Mouse (Mus musculus) myocyte (in vitro differentiated cells): Measurements from ENCODE around the gene Lrch4. TPM values are rescaled to one million over a fixed set of nuclear protein-coding genes. Genes with fewer than 3 reads are reported as not detected.

Source experiments
- H3K27me3 ChIP-seq: one replicate; pipeline ENCODE4 v1.6.1; 2011; ENCODE audit not compliant: control insufficient read depth, insufficient read depth, insufficient read length
- H3K36me3 ChIP-seq: one replicate; pipeline ENCODE4 v1.6.1; 2011; ENCODE audit not compliant: control insufficient read depth, insufficient read depth
- H3K4me2 ChIP-seq: one replicate; pipeline ENCODE4 v1.6.1; 2011; ENCODE audit warnings: low read depth, control low read depth
- H3K4me3 ChIP-seq: one replicate; pipeline ENCODE4 v1.5.1; 2011; ENCODE audit warnings: mild to moderate bottlenecking, control low read depth, moderate library complexity
- H3K79me2 ChIP-seq: one replicate; pipeline ENCODE4 v1.6.1; 2011; ENCODE audit not compliant: control insufficient read depth, insufficient read depth
- H3ac ChIP-seq: one replicate; pipeline ENCODE4 v1.6.1; 2011; ENCODE audit not compliant: control insufficient read depth, insufficient read length
- CEBPB ChIP-seq: IDR thresholded peaks from 2 replicates; pipeline ENCODE4 v1.6.1; 2011; ENCODE audit warnings: mild to moderate bottlenecking, moderate library complexity; ENCODE audit not compliant: poor library complexity, insufficient read depth, severe bottlenecking
- E2F4 ChIP-seq: IDR thresholded peaks from one replicate; pipeline ENCODE4 v1.6.1; 2011; ENCODE audit warnings: mild to moderate bottlenecking, control low read depth, moderate library complexity; ENCODE audit not compliant: insufficient read depth
- MAX ChIP-seq: IDR thresholded peaks from one replicate; pipeline ENCODE4 v1.6.1; 2011; ENCODE audit warnings: low read depth, mild to moderate bottlenecking, control low read depth
- MYOD1 ChIP-seq, 3 experiments: IDR thresholded peaks; one replicate each; pipeline ENCODE4 v1.6.1; 2011; ENCODE audit warnings: control low read depth in 2 of 3, low read depth in 2 of 3, mild to moderate bottlenecking in 2 of 3, moderate library complexity in 1 of 3; ENCODE audit not compliant: insufficient read length in 2 of 3, control insufficient read depth in 1 of 3
- MYOG ChIP-seq, 3 experiments: IDR thresholded peaks; one replicate each; pipeline ENCODE4 v1.6.1; 2011; ENCODE audit warnings: control low read depth in 2 of 3, low read depth in 2 of 3, mild to moderate bottlenecking in 2 of 3; ENCODE audit not compliant: insufficient read length in 2 of 3, control insufficient read depth in 1 of 3, insufficient read depth in 1 of 3
- POLR2A ChIP-seq: IDR thresholded peaks from one replicate; pipeline ENCODE4 v1.6.1; 2011; ENCODE audit warnings: low read depth, mild to moderate bottlenecking, control low read depth, moderate library complexity; ENCODE audit not compliant: insufficient read length
- POLR2AphosphoS2 ChIP-seq: IDR thresholded peaks from one replicate; pipeline ENCODE4 v1.6.1; 2011; ENCODE audit warnings: low read depth, control low read depth; ENCODE audit not compliant: insufficient read length
- REST ChIP-seq: IDR thresholded peaks from one replicate; pipeline ENCODE4 v1.6.1; 2011; ENCODE audit warnings: mild to moderate bottlenecking, control low read depth, moderate library complexity; ENCODE audit not compliant: insufficient read depth, insufficient read length
- SRF ChIP-seq: IDR thresholded peaks from one replicate; pipeline ENCODE4 v1.6.1; 2011; ENCODE audit warnings: low read depth; ENCODE audit not compliant: control insufficient read depth, insufficient read length
- TCF12 ChIP-seq: IDR thresholded peaks from one replicate; pipeline ENCODE4 v1.6.1; 2011; ENCODE audit warnings: mild to moderate bottlenecking, control low read depth; ENCODE audit not compliant: poor library complexity, insufficient read depth, severe bottlenecking
- TCF3 ChIP-seq: IDR thresholded peaks from one replicate; pipeline ENCODE4 v1.6.1; 2011; ENCODE audit warnings: low read depth, control low read depth; ENCODE audit not compliant: insufficient read length
- USF1 ChIP-seq: IDR thresholded peaks from one replicate; pipeline ENCODE4 v1.6.1; 2011; ENCODE audit warnings: low read depth, mild to moderate bottlenecking, control low read depth, moderate library complexity
- polyA plus RNA-seq: library from polyadenylated mRNA; unstranded; fragments of >200 nt; fragmentation: generic; extraction: Trizol; gene quantifications from one replicate; pipeline ENCODE4 v1.2.1, GENCODE M21; 2012; ENCODE audit warnings: missing spikeins

The Lrch4 gene
- polyA plus RNA-seq, 1 experiment, result 29.1 TPM

DNA sequence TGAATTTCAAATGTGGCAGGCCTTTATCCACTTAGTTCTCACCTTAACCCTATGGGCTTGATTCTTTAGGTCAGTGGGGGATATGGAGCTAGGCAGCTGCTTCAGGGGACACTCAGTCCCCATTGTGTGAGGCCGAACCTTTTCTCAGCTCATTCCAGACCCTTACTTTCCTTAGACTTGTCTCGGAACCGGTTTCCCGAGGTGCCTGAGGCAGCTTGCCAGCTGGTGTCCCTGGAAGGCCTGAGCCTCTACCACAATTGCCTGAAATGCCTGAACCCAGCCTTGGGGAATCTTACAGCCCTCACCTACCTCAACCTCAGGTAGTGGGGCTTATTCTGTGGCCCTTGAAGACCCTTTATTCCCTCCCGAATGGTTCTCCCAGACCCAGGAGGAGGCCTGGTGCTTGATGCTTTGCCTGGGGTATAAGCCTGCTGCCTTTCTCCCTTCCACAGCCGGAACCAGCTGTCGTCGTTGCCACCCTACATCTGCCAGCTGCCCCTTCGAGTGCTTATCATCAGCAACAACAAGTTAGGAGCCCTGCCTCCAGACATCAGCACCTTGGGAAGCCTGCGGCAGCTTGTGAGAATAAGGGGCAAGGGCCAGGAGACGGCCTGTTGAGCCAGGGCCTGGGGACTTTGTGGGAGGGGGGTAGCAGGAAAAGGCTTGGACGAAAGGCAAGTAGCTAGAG lies 4.6 kb downstream of the Lrch4 start:
- Histone ChIP-seq H3K4me3 (no peak overlapping the region), H3ac (no peak overlapping the region), H3K36me3 (peaks cover 23% of the 10 kb centered on the region), H3K27me3 (no peaks in the 10 kb centered on the region), H3K79me2 (peaks cover 37% of the 10 kb centered on the region), H3K4me2 (no peak overlapping the region)
- no peak for TF ChIP-seq CEBPB
- no peak for TF ChIP-seq SRF
- no peak for TF ChIP-seq USF1
- no peak for TF ChIP-seq POLR2A
- TF ChIP-seq MYOD1 (IDR thresholded peaks at IDR 0.05; ENCODE audit: control insufficient read depth in 1 of 3, insufficient read length in 2 of 3, low read depth in 2 of 3), result no peak
- TF ChIP-seq MYOG (IDR thresholded peaks at IDR 0.05; ENCODE audit: control insufficient read depth in 1 of 3, insufficient read depth in 1 of 3, insufficient read length in 2 of 3, low read depth in 2 of 3), result no peak
- TF ChIP-seq MAX, result no peak
- no peak for TF ChIP-seq REST
- TF ChIP-seq TCF3, result no peak
- no peak for TF ChIP-seq TCF12
- no peak for TF ChIP-seq POLR2AphosphoS2
- TF ChIP-seq E2F4, result no peak

- Histone ChIP-seq H3K4me2 (no peak overlapping the region), H3K79me2 (no peaks in the 10 kb centered on the region), H3K4me3 (no peak overlapping the region), H3K36me3 (peaks cover 13% of the 10 kb centered on the region), H3K27me3 (no peaks in the 10 kb centered on the region), H3ac (no peak overlapping the region)
- TF ChIP-seq POLR2A, result no peak
- no peak for TF ChIP-seq E2F4
- no peak for TF ChIP-seq MYOG (IDR thresholded peaks at IDR 0.05; ENCODE audit: control insufficient read depth in 1 of 3, insufficient read depth in 1 of 3, insufficient read length in 2 of 3, low read depth in 2 of 3)
- TF ChIP-seq POLR2AphosphoS2, result no peak
- TF ChIP-seq MYOD1 (IDR thresholded peaks at IDR 0.05; ENCODE audit: control insufficient read depth in 1 of 3, insufficient read length in 2 of 3, low read depth in 2 of 3), result no peak
Observed at GRCm38 (mm10) chr5:137639472-137639871, 10.6 kb downstream of the Lrch4 start.

- H3ac ChIP-seq, result no peak within 1 kb of the TSS
- no peaks in the 10 kb centered on the region for H3K79me2 ChIP-seq
- no peaks in the 10 kb centered on the region for H3K27me3 ChIP-seq
- H3K4me3 ChIP-seq, result no peak within 1 kb of the TSS
- peaks cover 8% of the 10 kb centered on the region for H3K36me3 ChIP-seq
- TF ChIP-seq POLR2A (no peak), POLR2AphosphoS2 (peak; percentile 50), CEBPB (no peak)
- no peak within 1 kb of the TSS for H3K4me2 ChIP-seq
Observed at GRCm38 (mm10) chr5:137641054-137641453, 12.1 kb downstream of the Lrch4 start, which contains the start of gene Sap25. Sap25 (plus strand) TSS chr5:137641334.

GRCm38 (mm10) chr5:137642886-137643285 lies 14.0 kb downstream of the Lrch4 start:
- H3K27me3 ChIP-seq, result no peaks in the 10 kb centered on the region

GRCm38 (mm10) chr5:137644484-137644883 lies 15.6 kb downstream of the Lrch4 start:
- H3K36me3 ChIP-seq, result peaks cover 3% of the 10 kb centered on the region
- H3ac ChIP-seq, result no peak overlapping the region
- no peak overlapping the region for H3K4me3 ChIP-seq
- no peaks in the 10 kb centered on the region for H3K27me3 ChIP-seq
- TF ChIP-seq MYOD1 (IDR thresholded peaks at IDR 0.05; ENCODE audit: control insufficient read depth in 1 of 3, insufficient read length in 2 of 3, low read depth in 2 of 3), result no peak
- no peak for TF ChIP-seq E2F4
- no peak for TF ChIP-seq CEBPB
- no peak for TF ChIP-seq USF1
- TF ChIP-seq POLR2A, result no peak
- no peak for TF ChIP-seq MAX
- TF ChIP-seq TCF3, result no peak
- no peak for TF ChIP-seq POLR2AphosphoS2
- TF ChIP-seq MYOG (IDR thresholded peaks at IDR 0.05; ENCODE audit: control insufficient read depth in 1 of 3, insufficient read depth in 1 of 3, insufficient read length in 2 of 3, low read depth in 2 of 3), result no peak
- TF ChIP-seq SRF, result no peak
- TF ChIP-seq REST, result no peak
- no peak for TF ChIP-seq TCF12
- H3K4me2 ChIP-seq, result no peak overlapping the region
- no peaks in the 10 kb centered on the region for H3K79me2 ChIP-seq

More at GRCm38 (mm10) chr5:137642886-137643285, 14.0 kb downstream of the Lrch4 start:
- no peaks in the 10 kb centered on the region for H3K79me2 ChIP-seq
- TF ChIP-seq MYOG (IDR thresholded peaks at IDR 0.05; ENCODE audit: control insufficient read depth in 1 of 3, insufficient read depth in 1 of 3, insufficient read length in 2 of 3, low read depth in 2 of 3) (no peak), MAX (no peak), USF1 (no peak), REST (no peak), TCF12 (no peak), SRF (no peak), E2F4 (no peak), MYOD1 (IDR thresholded peaks at IDR 0.05; ENCODE audit: control insufficient read depth in 1 of 3, insufficient read length in 2 of 3, low read depth in 2 of 3) (no peak), TCF3 (no peak), POLR2AphosphoS2 (no peak), POLR2A (no peak)
- H3K4me2 ChIP-seq, result no peak overlapping the region
- no peak overlapping the region for H3K4me3 ChIP-seq
- H3K36me3 ChIP-seq, result peaks cover 3% of the 10 kb centered on the region
- no peak overlapping the region for H3ac ChIP-seq
